Mouse (Mus musculus): ENCODE data around the gene Eloa.

The Eloa gene

GRCm38 (mm10) chr4:136043784-136044400, 22.3 kb upstream of the Eloa start:
- in situ Hi-C loops (cut with MboI; ENCODE audit: low pct_unique_long_range_greater_than_20kb in 1 of 2, low sequenced_read_pairs in 2 of 2, unreplicated experiment in 1 of 2) = no loop called here

DNA sequence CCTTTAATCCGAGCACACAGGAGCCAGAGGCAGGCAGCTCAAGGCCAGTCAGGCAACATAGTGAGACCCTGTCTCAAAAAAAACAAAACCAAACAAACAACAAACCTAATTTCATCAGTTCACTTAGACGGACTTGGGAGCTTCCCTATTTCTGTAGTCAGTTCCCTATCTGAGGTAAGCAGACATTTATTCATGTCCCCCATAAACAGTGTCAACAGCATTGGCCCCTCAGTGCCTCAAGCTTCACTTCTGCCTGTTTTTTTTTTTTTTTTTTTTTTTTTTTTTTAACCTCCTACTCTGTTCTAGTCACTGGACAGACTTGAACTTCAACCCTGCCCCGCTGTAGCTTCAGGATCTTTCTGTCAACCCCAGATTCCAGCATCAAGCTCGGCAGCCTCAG, 13.5 kb upstream of the Eloa start:
- in situ Hi-C loops (cut with MboI; ENCODE audit: low pct_unique_long_range_greater_than_20kb in 1 of 2, low sequenced_read_pairs in 2 of 2, unreplicated experiment in 1 of 2) = no loop called here

GRCm38 (mm10) chr4:136033231-136033630, 11.7 kb upstream of the Eloa start:
- in situ Hi-C loops (cut with MboI; ENCODE audit: low pct_unique_long_range_greater_than_20kb in 1 of 2, low sequenced_read_pairs in 2 of 2, unreplicated experiment in 1 of 2) = no loop called here

DNA sequence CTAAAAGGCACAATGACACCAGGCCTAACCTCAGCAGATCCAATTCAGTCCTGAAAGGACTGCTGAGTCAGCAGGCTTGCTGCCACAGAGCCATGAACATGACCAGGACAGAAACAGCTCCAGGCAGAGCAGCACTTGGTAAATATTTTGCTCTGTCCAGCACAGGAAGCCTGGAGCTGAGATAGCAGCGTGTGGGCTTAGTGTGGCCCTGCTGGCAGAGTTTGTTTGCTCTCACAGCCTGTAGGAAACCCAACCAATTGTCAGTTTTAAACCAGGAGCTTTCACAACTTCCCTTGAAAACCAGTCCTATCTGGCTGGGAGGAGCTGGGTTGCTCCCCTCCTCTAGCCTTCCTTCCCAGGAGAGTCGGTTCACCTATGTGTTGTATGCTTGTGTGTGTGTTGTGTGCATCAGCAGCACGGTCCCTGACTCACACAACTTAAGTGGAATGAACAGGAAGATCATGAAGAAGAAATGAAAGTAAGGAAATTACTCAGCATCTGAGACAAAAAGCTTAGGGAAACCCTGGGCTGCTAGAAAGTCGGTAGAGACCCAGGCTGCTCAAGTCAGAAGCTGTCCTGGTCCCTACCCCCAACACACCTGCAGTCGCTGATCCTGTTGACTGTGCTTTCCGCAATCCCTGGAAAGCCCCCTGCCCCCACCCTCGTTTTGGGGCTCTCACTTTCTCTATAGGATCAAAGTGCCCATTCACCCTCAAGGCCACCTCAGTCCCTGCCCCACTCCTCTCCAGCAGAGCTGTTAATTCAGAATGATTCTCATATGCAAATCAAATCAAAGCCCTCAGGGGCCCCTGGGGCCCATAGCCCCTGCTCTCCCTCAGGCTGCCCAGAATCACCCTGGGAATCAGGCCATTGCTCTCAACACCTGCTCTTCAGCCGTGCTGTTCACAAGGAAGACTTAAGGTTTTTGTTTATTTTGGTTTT, 9.7 kb upstream of the Eloa start:
- in situ Hi-C loops (cut with MboI; ENCODE audit: low pct_unique_long_range_greater_than_20kb in 1 of 2, low sequenced_read_pairs in 2 of 2, unreplicated experiment in 1 of 2) = no loop called here

DNA sequence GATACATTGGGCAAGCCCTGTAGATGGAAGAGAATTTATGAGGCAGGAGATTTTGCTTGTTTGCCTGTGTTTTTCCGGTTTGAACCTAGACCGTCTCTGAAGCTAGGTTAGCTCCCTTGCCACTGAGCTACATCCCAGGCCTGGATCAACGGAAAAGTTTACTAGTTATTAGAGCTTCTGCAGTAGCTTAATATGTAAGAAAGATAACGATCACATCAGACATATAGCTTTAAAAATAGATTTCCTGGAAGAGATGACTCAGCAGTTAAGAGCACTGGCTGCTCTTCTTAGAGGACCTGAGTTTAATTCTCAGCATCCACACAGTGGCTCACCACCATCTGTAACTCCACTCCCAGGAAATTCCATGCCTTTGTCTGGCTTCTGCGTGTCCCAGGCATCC, 7.1 kb upstream of the Eloa start:
- in situ Hi-C loops (cut with MboI; ENCODE audit: low pct_unique_long_range_greater_than_20kb in 1 of 2, low sequenced_read_pairs in 2 of 2, unreplicated experiment in 1 of 2) = no loop called here

DNA sequence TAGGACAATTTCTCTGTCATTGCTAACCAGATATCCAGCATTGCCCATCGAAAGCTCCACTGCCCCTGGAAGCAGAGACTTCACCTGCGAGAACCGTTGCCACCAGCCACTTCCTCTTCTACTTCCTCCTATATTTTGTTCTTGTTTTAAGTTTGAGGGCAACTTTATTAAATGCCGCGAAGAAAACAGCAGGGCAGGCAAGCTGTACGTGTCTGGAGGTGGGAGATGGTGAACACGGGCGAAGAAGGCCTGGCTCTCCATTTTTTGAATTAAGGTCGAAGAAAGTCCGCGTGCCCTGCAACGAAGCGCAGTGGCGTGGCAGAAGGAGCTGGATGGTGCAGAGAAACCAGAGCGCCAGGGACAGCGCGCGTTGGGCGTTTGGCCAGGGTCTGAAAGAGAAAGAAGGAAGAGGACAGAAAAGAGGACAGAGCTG, 6.6 kb upstream of the Eloa start:
- in situ Hi-C loops (cut with MboI; ENCODE audit: low pct_unique_long_range_greater_than_20kb in 1 of 2, low sequenced_read_pairs in 2 of 2, unreplicated experiment in 1 of 2) = no loop called here

DNA sequence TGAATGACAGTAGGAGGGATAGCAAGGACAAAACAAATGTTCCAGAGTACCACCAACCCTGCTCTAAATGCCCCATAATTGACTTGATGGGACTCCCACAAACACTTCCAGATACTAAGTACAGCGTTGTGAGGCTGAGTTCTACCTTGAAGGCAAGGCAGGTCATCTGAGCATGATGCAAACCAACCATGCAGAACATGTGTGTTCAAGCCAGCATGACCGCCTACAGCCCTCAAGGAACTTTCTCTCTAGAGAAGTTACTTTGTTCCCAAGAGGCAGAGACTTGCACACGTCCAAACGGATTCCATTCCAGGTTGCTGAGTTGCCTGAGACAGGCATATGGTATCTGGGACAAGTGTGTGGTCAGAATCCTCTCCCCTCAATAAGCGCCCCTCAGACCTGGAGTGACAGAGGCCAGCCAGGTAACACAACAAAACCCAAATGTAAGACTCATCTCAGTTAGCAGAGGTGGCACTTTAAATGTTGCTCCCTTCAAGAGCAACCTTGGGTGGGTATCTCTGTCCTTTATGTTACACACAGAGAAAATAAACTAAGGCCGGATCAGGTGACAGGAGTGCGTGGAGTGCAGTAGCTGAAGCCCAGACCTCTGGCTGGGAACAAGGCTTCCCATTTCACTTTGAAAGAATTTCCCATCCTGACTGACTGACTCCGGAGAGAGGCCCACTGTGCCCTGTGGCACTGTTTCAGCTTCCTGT, 6.0 kb upstream of the Eloa start:
- in situ Hi-C loops (cut with MboI; ENCODE audit: low pct_unique_long_range_greater_than_20kb in 1 of 2, low sequenced_read_pairs in 2 of 2, unreplicated experiment in 1 of 2) = no loop called here

DNA sequence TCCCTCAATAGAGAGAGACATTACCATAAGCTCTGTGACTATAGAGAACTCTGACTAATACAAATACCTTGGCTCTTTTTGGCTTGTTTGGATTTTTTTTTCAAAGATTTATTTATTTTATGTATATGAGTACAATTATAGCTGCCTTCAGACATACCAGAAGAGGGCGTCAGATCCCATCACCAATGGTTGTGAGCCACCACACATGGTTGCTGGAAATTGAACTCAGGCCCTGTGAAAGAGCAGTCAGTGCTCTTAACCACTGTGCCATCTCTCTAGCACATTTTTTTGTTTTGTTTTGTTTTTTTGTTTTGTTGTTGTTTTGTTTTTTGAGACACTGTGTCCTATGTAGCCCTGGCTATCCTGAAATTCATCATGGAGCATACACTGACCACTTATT, 3.8 kb upstream of the Eloa start:
- in situ Hi-C loops (cut with MboI; ENCODE audit: low pct_unique_long_range_greater_than_20kb in 1 of 2, low sequenced_read_pairs in 2 of 2, unreplicated experiment in 1 of 2) = no loop called here

DNA sequence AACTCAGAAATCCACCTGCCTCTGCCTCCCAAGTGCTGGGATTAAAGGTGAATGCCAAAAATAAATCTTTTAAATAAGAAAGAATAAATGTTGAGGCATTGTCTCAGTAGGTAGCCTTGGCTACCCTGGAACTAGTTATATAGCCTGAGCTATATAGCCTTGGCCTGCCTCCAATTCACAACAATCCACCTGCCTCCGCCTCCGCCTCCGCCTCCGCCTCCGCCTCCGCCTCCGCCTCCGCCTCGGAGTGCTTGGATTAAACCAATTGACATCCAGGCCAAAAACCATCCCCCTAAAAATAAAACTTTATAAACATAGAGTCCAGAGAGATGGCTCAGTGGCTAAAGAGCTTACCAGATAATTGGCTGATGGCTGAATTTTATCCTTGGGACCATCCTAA, 1.4 kb upstream of the Eloa start:
- in situ Hi-C loops (cut with MboI; ENCODE audit: low pct_unique_long_range_greater_than_20kb in 1 of 2, low sequenced_read_pairs in 2 of 2, unreplicated experiment in 1 of 2) = no loop called here

- in situ Hi-C loops (cut with MboI; ENCODE audit: low pct_unique_long_range_greater_than_20kb in 1 of 2, low sequenced_read_pairs in 2 of 2, unreplicated experiment in 1 of 2) = no loop called here
Observed at GRCm38 (mm10) chr4:136020743-136021548, 617 bp downstream of the Eloa start.

DNA sequence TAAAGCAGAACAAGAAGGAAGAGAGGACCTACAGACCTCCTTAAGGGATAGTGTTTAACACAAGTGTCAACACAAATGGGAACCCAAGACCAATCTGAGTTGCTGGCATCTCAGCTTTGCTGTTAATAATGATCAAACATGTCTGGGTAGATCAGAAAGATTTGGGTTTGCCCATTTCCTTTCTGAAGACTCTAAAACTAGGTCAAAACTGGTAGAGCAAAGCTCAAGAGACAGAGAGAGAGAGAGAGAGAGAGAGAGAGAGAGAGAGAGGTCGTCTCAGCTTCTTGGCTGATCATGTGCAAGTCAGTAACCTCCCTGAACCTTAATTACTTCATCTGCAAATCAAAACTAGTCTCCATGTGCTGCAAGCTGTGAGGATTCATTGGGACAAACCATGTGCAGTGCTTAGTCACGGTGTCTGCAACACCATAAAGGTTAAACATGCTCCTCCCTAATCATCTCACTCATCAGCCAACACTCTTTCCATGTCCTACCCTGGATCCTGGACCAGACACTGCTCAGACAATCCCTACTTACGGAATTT, 5.4 kb downstream of the Eloa start:
- in situ Hi-C loops (cut with MboI; ENCODE audit: low pct_unique_long_range_greater_than_20kb in 1 of 2, low sequenced_read_pairs in 2 of 2, unreplicated experiment in 1 of 2) = no loop called here

GRCm38 (mm10) chr4:136010586-136010985, 11.0 kb downstream of the Eloa start:
- in situ Hi-C loops (cut with MboI; ENCODE audit: low pct_unique_long_range_greater_than_20kb in 1 of 2, low sequenced_read_pairs in 2 of 2, unreplicated experiment in 1 of 2) = no loop called here

- in situ Hi-C loops (cut with MboI; ENCODE audit: low pct_unique_long_range_greater_than_20kb in 1 of 2, low sequenced_read_pairs in 2 of 2, unreplicated experiment in 1 of 2) = no loop called here
Observed at GRCm38 (mm10) chr4:136008782-136009447, 12.6 kb downstream of the Eloa start.

DNA sequence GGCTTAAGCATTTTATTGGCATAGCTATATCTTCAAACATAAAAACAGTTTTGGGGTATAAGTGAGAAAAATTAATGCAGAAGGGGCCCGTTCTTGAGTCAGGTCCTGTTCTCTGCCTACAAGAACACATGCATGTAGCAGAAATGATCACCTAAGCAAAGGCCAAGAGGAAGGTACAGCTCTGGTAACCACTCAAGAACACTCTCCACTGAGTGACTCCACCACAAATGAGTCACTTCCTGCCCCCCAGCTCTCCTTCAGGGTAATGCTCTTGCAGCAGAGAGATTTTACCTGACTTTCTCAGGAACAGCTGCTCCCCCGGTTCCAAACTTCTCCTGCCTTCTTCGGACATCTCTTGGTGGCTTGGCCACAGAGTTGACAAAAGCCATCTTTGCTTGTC, 14.7 kb downstream of the Eloa start:
- in situ Hi-C loops (cut with MboI; ENCODE audit: low pct_unique_long_range_greater_than_20kb in 1 of 2, low sequenced_read_pairs in 2 of 2, unreplicated experiment in 1 of 2) = no loop called here

GRCm38 (mm10) chr4:136004921-136005320, 16.6 kb downstream of the Eloa start:
- in situ Hi-C loops (cut with MboI; ENCODE audit: low pct_unique_long_range_greater_than_20kb in 1 of 2, low sequenced_read_pairs in 2 of 2, unreplicated experiment in 1 of 2) = no loop called here

- in situ Hi-C loops (cut with MboI; ENCODE audit: low pct_unique_long_range_greater_than_20kb in 1 of 2, low sequenced_read_pairs in 2 of 2, unreplicated experiment in 1 of 2) = no loop called here
Observed at GRCm38 (mm10) chr4:136004107-136004675, 17.4 kb downstream of the Eloa start.

GRCm38 (mm10) chr4:135995118-135995517, 26.4 kb downstream of the Eloa start:
- in situ Hi-C loops (cut with MboI; ENCODE audit: low pct_unique_long_range_greater_than_20kb in 1 of 2, low sequenced_read_pairs in 2 of 2, unreplicated experiment in 1 of 2) = no loop called here

DNA sequence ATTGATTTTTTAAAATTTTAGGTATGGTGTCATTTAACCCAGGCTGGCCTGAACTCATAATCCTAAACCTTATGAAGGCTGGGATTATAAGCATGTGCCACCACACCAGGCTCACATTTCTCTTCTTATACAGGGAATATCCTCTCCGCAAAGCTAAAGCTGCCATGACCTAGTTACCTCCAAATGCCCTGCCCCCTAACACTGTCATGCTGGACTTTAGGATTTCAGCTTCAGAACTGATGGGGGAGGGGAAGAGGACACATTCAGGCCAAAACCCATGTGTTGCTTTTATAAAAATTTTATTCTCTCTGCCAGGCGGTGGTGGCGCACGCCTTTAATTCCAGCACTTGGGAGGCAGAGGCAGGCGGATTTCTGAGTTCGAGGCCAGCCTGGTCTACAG, 27.6 kb downstream of the Eloa start:
- in situ Hi-C loops (cut with MboI; ENCODE audit: low pct_unique_long_range_greater_than_20kb in 1 of 2, low sequenced_read_pairs in 2 of 2, unreplicated experiment in 1 of 2) = no loop called here

Measured in mouse embryonic stem cell (cell line).